ENCODE assay signal across 8 mouse cellular contexts in the genomic region with DNA sequence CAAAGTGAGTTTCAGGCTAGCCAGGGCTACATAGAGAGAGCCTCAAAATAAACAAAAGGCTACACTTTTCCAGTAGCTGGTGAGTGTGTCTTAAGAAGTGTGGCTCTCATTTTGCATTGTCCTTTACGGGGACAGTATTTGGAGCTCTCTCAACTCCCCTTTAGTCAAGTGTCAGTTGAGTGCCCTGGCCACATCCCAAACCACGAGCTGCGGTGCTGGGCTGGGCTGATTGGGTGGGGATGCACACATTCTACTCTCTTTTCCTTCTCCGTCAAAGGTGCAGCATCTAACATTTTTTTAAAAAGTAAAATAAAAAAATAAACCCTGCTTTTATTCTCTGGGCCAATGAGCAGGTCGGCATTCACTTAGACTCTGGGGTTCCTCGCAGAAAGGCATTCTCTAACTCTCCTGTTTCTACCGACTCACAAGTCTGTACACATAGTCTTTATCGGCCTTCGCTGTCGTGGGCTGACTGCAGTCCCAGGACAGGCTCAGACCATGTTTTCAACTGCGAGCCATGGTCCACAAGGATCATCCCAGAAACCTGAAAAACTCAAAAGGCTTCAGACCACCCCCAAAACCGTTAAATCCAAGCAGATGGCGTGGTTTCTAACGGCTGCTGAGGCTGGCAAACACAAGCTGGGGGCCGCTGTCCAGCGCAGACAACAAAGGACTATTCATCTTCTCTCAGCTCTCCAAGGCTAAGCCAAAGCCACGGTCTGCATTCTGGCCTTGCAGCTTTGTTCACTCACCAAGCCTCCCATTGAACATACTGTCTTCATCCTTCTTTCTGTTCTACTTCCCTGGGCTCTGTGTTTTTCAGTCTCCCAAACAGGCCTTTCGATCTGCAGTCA.
DNase-seq lines count a peak whose midpoint lies in the region; ATAC-seq lines count a peak whose summit lies in the region.

No protein-coding gene starts in this region.

- H3K4me2 ChIP-seq in hindbrain, embryonic 14.5 days (replicated peaks): no peak overlapping the region
- no peak overlapping the region for H3K4me2 ChIP-seq in midbrain, embryonic 16.5 days (ENCODE audit: low read length)

- H3K27me3 ChIP-seq in hindbrain, embryonic 14.5 days (ENCODE audit: control insufficient read depth, insufficient read depth, low read length): no peaks in the 10 kb centered on the region
- no peaks in the 10 kb centered on the region for H3K27me3 ChIP-seq in midbrain, embryonic 16.5 days (ENCODE audit: control insufficient read depth, insufficient read depth, low read depth, low read length)

- peak; percentile 61 for ATAC-seq in common myeloid progenitor, adult 5-6 weeks (replicated peaks; ENCODE audit: low read depth, poor library complexity, severe bottlenecking)
- ATAC-seq in hindbrain, embryonic 14.5 days (ENCODE audit: low FRiP score): peak; percentile 67; the same call in 1 of the 2 replicates
- peak; percentile 59; the same call in 1 of the 2 replicates for ATAC-seq in midbrain, embryonic 16.5 days

- no peaks in the 10 kb centered on the region for H3K9me3 ChIP-seq in hindbrain, embryonic 14.5 days (ENCODE audit: control insufficient read depth, low read length)
- no peaks in the 10 kb centered on the region for H3K9me3 ChIP-seq in midbrain, embryonic 16.5 days (replicated peaks; ENCODE audit: control insufficient read depth, low read length, poor library complexity, severe bottlenecking)

- H3K4me1 ChIP-seq in hindbrain, embryonic 14.5 days (replicated peaks; ENCODE audit: control insufficient read depth, insufficient read depth, low read length): peaks cover 6% of the 10 kb centered on the region; the same call in 1 of the 2 replicates
- peaks cover 4% of the 10 kb centered on the region; the same call in 1 of the 2 replicates for H3K4me1 ChIP-seq in midbrain, embryonic 16.5 days (ENCODE audit: control insufficient read depth, insufficient read depth, low read length)

- H3K9ac ChIP-seq in hindbrain, embryonic 14.5 days: 0 out of 2 replicates have a peak overlapping the region, but pooled peaks have one; percentile 8
- H3K9ac ChIP-seq in midbrain, embryonic 16.5 days (ENCODE audit: low read depth, low read length): no peak overlapping the region

- no peaks in the 10 kb centered on the region for H3K36me3 ChIP-seq in hindbrain, embryonic 14.5 days (replicated peaks; ENCODE audit: control insufficient read depth, insufficient read depth)
- no peaks in the 10 kb centered on the region for H3K36me3 ChIP-seq in midbrain, embryonic 16.5 days (ENCODE audit: control insufficient read depth, insufficient read depth, low read length)

- peak; percentile 45 to 50 for DNase-seq in heart, postnatal 10 days
- DNase-seq in heart, adult 8-10 months (ENCODE audit: low spot score): no peak
- DNase-seq in hindbrain, embryonic 14.5 days (ENCODE audit: low spot score): peak; percentile 64
- DNase-seq in thymus, adult 18-20 months: no peak
- DNase-seq in adipocyte (ENCODE audit: low spot score): no peak
- no peak for DNase-seq in spleen, postnatal 10 days (ENCODE audit: low spot score in 2 of 2)

- 29% methylated on average over 18 of the region's 18 CpGs for whole genome bisulfite sequencing in hindbrain, embryonic 14.5 days
- WGBS in midbrain, embryonic 16.5 days: 23% methylated on average over 18 of the region's 18 CpGs

- peak overlapping the region; percentile 72 for H3K27ac ChIP-seq in hindbrain, embryonic 14.5 days
- peak overlapping the region; percentile 48; the same call in 1 of the 2 replicates for H3K27ac ChIP-seq in midbrain, embryonic 16.5 days (ENCODE audit: low read length)

- intact Hi-C loops in heart, postnatal 10 days (cut with DNase I): loop anchor here (2.0 to 5.0 kb wide), 3 partner anchors 325 to 377 kb away; no protein-coding TSS in a partner anchor

- H3K4me3 ChIP-seq in hindbrain, embryonic 14.5 days (replicated peaks; ENCODE audit: low read length): no peak overlapping the region
- no peak overlapping the region for H3K4me3 ChIP-seq in midbrain, embryonic 16.5 days (ENCODE audit: low read depth, low read length)

Comparison
In these comparisons a context has a peak if more than half of its experiments do, and no peak if none do; other contexts are left out.
1. DNase-seq: peak in heart, postnatal 10 days (2 of 2) and hindbrain, embryonic 14.5 days (single experiment); none in heart, adult 8-10 months (single experiment), thymus, adult 18-20 months (0 of 2), adipocyte (single experiment) and spleen, postnatal 10 days (0 of 2).
2. Peak in every context shown above with its lines, with median percentiles within 50 percentile points of each other: ATAC-seq.